Mouse (Mus musculus): ENCODE measurements at regions not wholly inside any gene's neighbourhood (a gene's known extent, or its start where the extent isn't known, plus 50 kb on each side); places are given as distances from the start of the nearest gene placed in this dataset.

DNA sequence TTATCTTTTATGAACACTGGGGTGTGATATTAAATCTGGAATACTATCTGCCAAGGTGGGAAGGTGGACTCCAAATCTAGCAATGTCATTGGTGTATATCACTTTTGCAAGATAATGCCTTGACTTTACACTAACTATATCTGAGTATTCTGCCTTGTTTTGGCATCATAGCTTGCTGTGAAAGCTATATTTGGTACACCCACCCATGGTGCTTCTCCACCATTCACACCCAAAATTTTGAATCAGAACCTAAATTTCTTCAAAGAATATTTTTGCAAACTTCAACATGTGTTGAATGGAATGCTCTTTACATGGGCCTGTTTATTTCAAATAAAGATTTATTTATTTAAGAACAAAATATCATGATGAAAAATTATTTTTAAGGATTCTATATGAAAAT is 1087.0 kb downstream of the Dnajb9 start:
- no peak for TF ChIP-seq CTCF (IDR thresholded peaks at IDR 0.05; ENCODE audit: low read depth)
- Histone ChIP-seq H3K4me1 (ENCODE audit: insufficient read depth, low read length) (no peaks in the 10 kb centered on the region), H3K4me2 (ENCODE audit: low read depth, low read length) (no peak overlapping the region), H3K9me3 (ENCODE audit: low read length) (no peaks in the 10 kb centered on the region), H3K36me3 (ENCODE audit: insufficient read depth, low read length) (no peaks in the 10 kb centered on the region), H3K27ac (no peak overlapping the region), H3K27me3 (ENCODE audit: insufficient read depth, low read length) (no peaks in the 10 kb centered on the region), H3K9ac (replicated peaks; ENCODE audit: low read length) (no peak overlapping the region), H3K4me3 (ENCODE audit: low read length) (no peak overlapping the region)
- DNase-seq (ENCODE audit: low spot score) (no peak), ATAC-seq (no peak)

DNA sequence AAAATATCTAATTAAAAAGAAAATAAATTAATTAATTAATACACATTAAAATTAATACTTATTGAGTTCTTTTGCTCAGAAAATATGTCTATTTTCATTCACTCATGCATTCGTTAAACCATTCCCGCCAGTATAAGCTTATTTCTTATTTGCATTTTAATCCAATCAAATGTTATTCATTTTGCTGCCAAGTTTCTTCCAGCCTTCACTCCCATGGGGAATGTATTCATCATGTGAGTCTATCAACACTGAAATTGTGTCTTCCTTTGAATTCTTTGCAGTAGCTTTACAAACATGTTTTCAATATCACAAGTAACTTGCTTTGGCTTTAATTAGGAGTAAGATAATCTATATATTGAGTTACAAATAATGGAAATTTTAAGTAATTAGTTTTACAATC is 1098.0 kb downstream of the Dnajb9 start:
- ATAC-seq (no peak), DNase-seq (ENCODE audit: low spot score) (peak; percentile 59)
- no peak for TF ChIP-seq CTCF (IDR thresholded peaks at IDR 0.05; ENCODE audit: low read depth)
- Histone ChIP-seq H3K4me3 (ENCODE audit: low read length) (no peak overlapping the region), H3K27me3 (ENCODE audit: insufficient read depth, low read length) (no peaks in the 10 kb centered on the region), H3K36me3 (ENCODE audit: insufficient read depth, low read length) (no peaks in the 10 kb centered on the region), H3K4me1 (ENCODE audit: insufficient read depth, low read length) (no peaks in the 10 kb centered on the region), H3K4me2 (ENCODE audit: low read depth, low read length) (no peak overlapping the region), H3K27ac (no peak overlapping the region), H3K9me3 (ENCODE audit: low read length) (no peaks in the 10 kb centered on the region), H3K9ac (replicated peaks; ENCODE audit: low read length) (no peak overlapping the region)
- WGBS: 37% methylated on average over 2 of the region's 2 CpGs

DNA sequence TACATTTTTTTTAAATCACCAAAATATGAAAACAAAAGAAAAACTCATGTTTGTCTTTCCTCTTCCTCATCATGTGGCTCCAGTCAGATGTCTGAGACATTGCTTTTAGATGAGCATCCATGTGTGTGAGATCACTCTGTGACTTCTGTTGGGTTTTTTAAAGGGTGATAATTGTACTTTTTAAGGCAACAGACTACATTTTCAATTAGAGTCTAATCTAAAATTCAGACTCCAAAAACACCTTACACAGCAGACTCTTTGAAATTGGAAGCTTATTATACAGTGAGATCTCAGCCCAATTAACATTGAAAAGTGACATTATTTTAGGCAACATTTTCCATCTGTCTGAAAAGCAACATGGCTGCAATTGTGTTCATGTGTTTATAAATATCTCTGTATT is 1110.7 kb downstream of the Dnajb9 start:
- Histone ChIP-seq H3K9me3 (ENCODE audit: low read length) (no peaks in the 10 kb centered on the region), H3K36me3 (ENCODE audit: insufficient read depth, low read length) (no peaks in the 10 kb centered on the region), H3K4me1 (ENCODE audit: insufficient read depth, low read length) (no peaks in the 10 kb centered on the region), H3K27me3 (ENCODE audit: insufficient read depth, low read length) (no peaks in the 10 kb centered on the region), H3K9ac (replicated peaks; ENCODE audit: low read length) (no peak overlapping the region), H3K4me3 (ENCODE audit: low read length) (no peak overlapping the region), H3K4me2 (ENCODE audit: low read depth, low read length) (no peak overlapping the region), H3K27ac (no peak overlapping the region)
- ATAC-seq (no peak), DNase-seq (ENCODE audit: low spot score) (no peak)
- no peak for TF ChIP-seq CTCF (IDR thresholded peaks at IDR 0.05; ENCODE audit: low read depth)

DNA sequence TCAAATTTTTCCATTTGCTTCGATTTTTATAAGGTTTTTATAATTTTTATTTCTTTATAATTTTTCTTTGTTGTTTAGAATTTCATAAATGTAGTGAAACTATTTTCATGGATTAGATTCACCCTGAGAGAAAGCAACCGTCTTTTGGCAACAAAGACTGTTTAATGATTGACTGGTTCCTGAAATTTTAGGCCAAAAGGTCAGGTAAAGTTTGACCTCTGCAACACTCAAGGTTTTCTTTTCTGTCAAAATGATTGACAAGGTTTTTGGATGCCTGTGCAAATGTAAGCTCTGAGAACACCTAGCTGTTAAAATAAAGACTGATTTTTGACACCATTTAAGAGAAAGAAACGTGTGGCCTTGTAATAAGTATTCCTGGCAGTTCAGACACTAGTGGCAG is 1132.0 kb downstream of the Dnajb9 start:
- no peak overlapping the region for H3K4me2 ChIP-seq (ENCODE audit: low read depth, low read length)
- no peak overlapping the region for H3K27ac ChIP-seq
- no peak overlapping the region for H3K9ac ChIP-seq (replicated peaks; ENCODE audit: low read length)
- DNase-seq (ENCODE audit: low spot score) (no peak), ATAC-seq (no peak)
- WGBS: 42% methylated on average over 3 of the region's 3 CpGs
- H3K9me3 ChIP-seq (ENCODE audit: low read length): no peaks in the 10 kb centered on the region
- H3K4me3 ChIP-seq (ENCODE audit: low read length): no peak overlapping the region
- no peak for TF ChIP-seq CTCF (IDR thresholded peaks at IDR 0.05; ENCODE audit: low read depth)
- H3K4me1 ChIP-seq (ENCODE audit: insufficient read depth, low read length): no peaks in the 10 kb centered on the region
- H3K36me3 ChIP-seq (ENCODE audit: insufficient read depth, low read length): no peaks in the 10 kb centered on the region
- H3K27me3 ChIP-seq (ENCODE audit: insufficient read depth, low read length): no peaks in the 10 kb centered on the region
